Mouse (Mus musculus) adrenal gland, adult 18-20 months (tissue): ENCODE data around the gene Car5a. TPM values are rescaled to one million over a fixed set of nuclear protein-coding genes. Genes with fewer than 3 reads are reported as not detected.
A peak's percentile ranks its signal among the peaks of the same experiment; 100 is the strongest.

Source experiments
- DNase-seq, 2 experiments: peaks; one replicate each; pipeline ENCODE4 v3.0.0; 2021 to 2022; ENCODE audit warnings: low spot score in 2 of 2
- long read RNA-seq, 2 experiments: library from polyadenylated mRNA; stranded (forward); transcript quantifications; one replicate each; pipeline ENCODE4 v2.0.0; 2021
- total RNA-seq, 2 experiments: library from RNA; stranded (reverse); gene quantifications; 1 replicate in 1 of 2; 2 replicates in 1 of 2; pipeline ENCODE4 v1.2.3; 2021

The Car5a gene
- total RNA-seq, result not detected
- long read RNA-seq, experiment 1, result 0 reads
- long read RNA-seq, experiment 2, partial matches to known transcripts, result 0 of 2 reads
- long read RNA-seq, experiment 2, other reads (novel, unspliced or antisense), result 2 of 2 reads

- no peak for DNase-seq
These were observed at the start of gene Car5a for GRCm38 (mm10) chr8:121944831-121945230. TSS of gene Car5a (minus strand) at chr8:121944904.

DNA sequence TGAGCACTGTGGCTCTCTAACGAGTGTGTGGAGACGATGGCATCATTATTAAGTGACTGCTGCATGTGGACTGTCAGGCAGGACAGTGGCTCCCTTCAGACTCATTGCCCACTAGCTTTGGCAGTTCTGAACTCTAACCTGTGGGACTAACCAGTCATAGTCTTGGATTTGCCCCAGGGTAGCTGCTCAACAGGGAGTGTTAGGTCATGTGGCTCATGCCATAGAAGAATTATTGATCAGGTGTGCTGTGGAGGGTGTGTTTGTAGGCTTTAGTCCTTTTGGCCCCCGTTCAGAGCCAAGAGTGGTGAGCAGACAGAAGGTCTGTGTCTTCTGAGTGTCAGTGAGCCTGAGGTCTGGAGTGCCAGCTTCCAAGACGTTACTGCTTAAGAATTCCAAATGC, 48.2 kb upstream of the Car5a start:
- DNase-seq, result no peak

GRCm38 (mm10) chr8:121991611-121992010, 46.9 kb upstream of the Car5a start:
- DNase-seq, result no peak

DNA sequence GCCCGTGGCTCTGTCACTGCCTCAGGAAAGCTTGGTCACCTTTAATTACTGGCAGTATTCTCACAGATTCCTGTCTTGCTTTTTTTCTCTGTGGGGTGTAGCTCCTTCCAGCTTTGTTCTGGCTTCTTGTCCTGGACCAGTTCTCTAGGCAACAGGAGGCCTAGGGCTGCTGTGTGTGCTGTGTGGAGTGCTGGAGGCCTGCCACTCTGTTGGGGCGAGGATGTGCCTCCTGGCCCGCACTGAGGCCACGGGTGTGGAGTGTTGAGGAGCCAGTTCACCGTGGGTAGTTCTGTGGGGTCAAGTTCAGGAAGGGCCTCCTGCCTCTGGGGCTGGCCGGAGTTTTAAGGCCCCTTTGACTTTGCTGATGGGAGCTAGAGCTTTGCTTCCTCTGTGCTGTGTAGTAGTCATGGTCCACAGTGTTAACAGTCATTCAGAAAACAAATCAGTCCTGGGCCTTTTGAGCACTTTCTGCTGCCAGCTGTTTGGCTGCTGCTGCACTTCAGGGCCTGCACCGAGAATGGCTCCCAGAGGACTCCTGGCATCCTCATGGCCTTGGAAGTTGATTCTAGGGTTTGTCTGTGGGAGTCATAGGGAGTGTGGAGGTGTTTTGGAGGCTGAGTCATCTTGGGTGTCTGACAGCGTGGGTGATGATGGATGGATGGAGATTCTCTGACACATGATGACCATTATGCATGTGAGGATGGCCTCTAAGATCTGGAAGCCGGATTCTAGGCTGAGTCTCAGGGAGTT, 46.0 kb upstream of the Car5a start:
- DNase-seq, result peak; percentile 35 to 36

DNA sequence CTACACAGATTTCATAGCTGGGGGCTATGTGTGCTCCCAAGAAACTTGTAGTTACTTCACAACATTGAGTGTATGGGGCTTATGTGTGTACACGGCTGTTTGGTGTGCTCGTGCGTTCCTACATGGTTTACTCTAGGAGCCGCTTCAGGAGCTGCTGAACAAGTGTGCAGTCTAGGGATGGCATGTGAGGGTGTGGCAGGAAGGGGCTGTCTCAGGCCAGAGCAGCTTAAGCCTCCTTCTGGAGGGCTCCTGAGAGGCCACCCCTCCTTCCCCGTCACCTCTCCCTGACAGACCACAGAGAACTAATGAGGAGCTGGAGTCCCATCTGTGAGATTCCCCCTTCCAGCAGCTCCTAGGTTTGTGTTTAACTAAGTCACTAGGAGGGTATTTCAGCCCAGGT, 43.2 kb upstream of the Car5a start:
- no peak for DNase-seq

- DNase-seq, result no peak
These were observed 41.0 kb upstream of the Car5a start for GRCm38 (mm10) chr8:121985673-121986072.

DNA sequence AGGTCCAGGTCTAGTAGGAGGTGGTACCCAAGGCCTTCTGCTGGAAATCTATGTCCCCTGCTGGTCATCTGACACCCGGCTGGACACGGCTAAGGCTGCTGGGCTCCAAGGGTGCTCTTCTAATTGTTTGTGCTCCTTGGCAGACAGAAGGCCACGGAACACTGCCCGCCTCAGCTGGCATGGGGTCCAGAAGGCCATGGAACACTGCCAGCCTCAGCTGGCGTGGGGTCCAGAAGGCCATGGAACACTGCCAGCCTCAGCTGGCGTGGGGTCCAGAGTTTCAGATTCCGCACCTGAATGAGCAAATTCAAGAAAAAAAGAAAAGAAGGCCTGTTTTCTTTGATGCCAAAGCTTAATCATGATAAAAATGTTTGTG, 36.8 kb upstream of the Car5a start:
- DNase-seq, result no peak

DNA sequence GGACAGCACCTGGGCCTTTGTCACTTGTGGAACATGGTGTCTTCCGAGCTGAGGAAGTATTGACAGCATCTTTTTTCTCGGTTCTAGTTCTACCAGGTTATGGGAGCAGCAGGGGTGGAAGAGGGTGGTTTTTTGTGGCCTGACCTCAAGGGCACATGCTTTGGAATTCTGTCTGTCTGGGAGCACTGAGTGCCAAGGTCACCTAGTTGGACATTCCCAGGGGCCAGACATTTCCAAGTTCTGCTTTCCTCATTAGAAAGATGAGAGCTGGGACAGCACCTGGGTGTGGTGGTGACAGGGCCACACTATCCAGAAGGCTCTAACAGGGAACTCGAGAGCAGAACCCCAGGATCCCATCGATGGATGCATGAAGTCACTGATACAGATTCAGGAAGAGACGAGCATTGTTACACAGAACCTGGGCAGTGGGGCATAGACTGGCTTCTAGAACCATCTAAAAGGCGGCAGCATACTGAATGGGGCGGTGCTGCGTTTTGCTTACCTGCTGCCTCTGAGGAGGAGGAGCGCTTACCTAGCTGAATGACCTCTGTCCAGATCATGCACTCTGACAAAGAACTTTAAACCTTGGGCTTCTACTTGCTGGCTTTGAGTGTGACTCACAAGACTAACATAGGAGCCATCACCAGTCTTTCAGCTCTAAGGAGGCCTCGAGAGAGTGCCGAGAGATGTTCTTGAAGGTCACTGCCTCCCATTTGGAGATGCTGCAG, 36.3 kb upstream of the Car5a start:
- no peak for DNase-seq

- DNase-seq, result no peak
These were observed 34.0 kb upstream of the Car5a start for GRCm38 (mm10) chr8:121978670-121979069.

DNA sequence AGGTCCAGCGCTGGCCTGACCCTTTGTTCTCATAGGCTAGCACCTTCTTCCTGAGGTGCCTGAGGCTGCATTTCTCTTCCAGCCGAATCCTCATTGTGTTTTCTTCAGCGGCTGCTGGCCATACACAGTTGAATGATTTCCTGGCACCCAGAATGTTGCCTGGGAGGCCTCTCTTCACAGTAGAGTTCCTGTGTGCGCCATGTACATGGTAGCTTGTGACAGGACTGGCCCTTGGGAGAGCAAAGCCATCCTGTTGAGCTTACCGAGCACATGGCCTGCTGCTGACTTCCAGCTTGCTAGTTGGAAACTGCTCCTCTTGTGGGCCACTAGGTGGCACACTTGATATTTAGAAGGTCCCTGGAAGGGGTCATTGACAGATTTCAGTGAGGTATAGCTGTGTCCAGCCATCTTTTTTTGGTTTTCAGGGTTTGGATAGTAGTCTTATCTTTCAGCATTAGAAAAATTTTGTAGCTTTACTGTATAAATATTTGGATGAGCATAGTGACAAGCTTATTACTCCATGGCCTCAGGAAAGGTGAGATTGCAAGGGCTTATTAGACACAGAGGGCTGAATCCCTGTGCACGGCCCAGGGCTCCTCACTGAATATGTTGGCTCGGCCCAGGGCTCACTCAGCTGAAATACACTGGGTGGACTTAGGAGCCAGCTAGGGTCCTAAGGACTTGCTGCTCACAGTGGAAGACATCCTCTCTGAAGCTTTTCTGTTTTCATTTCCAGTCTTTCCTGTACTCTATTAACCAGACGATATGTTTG, 33.3 kb upstream of the Car5a start:
- no peak for DNase-seq

DNA sequence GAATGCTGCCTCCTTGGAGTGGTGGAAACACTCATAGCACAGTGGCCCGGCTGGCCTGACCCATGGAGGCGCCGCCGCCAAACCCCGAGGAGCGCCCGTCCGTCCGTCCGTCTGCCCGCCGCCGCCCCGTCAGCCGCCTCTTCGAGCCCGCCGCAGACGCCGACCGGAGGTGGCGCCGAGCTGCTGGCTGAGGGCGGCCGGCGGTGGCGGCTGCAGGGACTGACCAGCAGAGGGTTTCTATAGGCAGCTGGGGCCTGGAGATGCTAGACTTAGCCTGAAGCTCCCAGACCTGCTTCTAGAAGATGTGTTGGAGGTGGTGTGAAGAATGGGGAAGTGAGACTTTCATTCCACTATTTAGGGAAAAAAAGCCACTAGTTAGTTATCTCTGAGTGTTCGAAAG, 29.2 kb upstream of the Car5a start:
- no peak for DNase-seq

DNA sequence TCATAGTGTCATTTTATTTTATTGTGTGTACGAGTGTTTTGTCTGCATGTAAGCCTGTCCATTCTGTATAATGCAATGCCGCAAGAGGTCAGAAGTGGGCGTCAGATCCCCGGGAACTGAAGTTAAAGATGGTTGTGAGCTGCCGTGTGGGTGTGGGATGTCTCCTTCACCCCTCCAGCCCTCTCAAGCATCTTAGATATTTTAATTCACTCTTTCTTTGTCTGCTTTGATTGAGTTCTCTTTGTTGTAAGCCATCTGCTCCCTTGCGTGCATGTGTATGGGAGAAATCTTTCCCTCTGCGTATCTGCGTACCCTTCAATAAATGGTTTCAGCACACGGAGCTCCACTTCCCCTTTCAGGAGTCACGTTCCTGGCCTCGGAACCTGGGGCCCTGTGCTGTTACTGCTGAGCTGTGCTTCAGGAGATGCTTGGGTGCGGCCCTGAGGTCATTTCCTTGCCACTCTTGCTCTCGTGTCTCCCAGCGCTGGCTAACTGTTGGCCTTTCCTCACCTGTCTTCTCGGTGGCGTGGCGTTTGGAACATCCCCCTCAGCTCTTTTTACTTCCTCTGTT, 26.9 kb upstream of the Car5a start:
- DNase-seq, result no peak

GRCm38 (mm10) chr8:121970225-121970624, 25.5 kb upstream of the Car5a start:
- no peak for DNase-seq

- DNase-seq, result no peak
These were observed 23.8 kb upstream of the Car5a start for GRCm38 (mm10) chr8:121968542-121968941.

GRCm38 (mm10) chr8:121967977-121968376, 23.3 kb upstream of the Car5a start:
- DNase-seq, result no peak

- no peak for DNase-seq
These were observed 22.2 kb upstream of the Car5a start for GRCm38 (mm10) chr8:121966714-121967448.

- DNase-seq, result no peak
These were observed 21.4 kb upstream of the Car5a start for GRCm38 (mm10) chr8:121966110-121966509.

GRCm38 (mm10) chr8:121964716-121965512, 20.2 kb upstream of the Car5a start:
- no peak for DNase-seq

DNA sequence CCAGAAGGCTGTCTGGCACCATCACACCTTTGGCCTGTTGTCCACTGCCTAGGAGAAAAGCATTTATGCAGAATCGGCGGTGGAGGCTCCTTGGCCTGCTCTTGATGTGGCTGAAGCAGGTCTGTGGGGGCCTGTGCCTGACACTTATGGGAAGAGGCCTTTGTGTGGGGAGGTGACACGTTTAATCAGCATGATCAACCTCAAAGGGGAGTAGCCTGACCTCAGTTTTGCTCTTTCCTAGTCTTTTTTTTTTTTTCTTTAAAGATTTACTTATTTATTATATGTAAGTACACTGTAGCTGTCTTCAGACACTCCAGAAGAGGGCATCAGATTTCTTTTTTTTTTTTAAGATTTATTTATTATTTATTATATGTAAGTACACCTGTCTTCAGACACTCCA, 18.2 kb upstream of the Car5a start:
- no peak for DNase-seq

DNA sequence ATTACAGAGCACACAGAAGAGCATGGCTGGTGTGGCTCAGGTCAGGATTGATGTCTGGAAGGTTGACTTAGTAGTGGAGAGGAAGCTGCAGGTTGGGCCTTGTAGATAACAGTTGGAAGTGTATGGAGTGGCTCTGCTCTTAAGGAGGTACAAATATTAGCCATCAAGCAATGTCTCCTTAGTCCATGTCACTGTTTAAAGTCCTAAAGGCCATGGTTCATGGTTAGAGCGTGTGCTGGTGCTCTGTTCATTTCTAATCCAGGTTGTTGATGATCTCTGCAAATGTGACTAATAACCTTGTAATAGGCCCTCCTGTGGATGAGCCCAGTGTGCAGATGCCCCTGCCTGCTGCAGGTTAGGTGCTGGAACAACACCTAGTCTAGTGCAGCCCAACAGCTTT, 13.7 kb upstream of the Car5a start:
- no peak for DNase-seq
